Mouse (Mus musculus): ENCODE results near the gene Aldh18a1.

GRCm38 (mm10) chr19:40630096-40630495 lies 41.8 kb upstream of the Aldh18a1 start:
- no peak for TF ChIP-seq CHD2 (IDR thresholded peaks at IDR 0.05; ENCODE audit: low read depth, low read length)
- no peak for TF ChIP-seq ZNF384 (IDR thresholded peaks at IDR 0.05; ENCODE audit: low read depth, low read length)
- no peak for TF ChIP-seq ZC3H11A (IDR thresholded peaks at IDR 0.05; ENCODE audit: borderline replicate concordance, low read depth, low read length)
- no peak for TF ChIP-seq HCFC1 (IDR thresholded peaks at IDR 0.05; ENCODE audit: borderline replicate concordance, insufficient read depth, low read length)
- TF ChIP-seq MAFK (IDR thresholded peaks at IDR 0.05; ENCODE audit: insufficient read depth, low read depth, low read length): no peak

Data from ES-E14 (cell line).